Mouse (Mus musculus) frontal cortex, postnatal 25 days (tissue): ENCODE measurements around the gene Gramd1a.
A peak's percentile ranks its signal among the peaks of the same experiment; 100 is the strongest.

Experiments
- DNase-seq, 2 experiments: peaks; one replicate each; pipeline ENCODE4 v3.0.0; 2022; ENCODE audit warnings: low spot score in 2 of 2

The Gramd1a gene

DNA sequence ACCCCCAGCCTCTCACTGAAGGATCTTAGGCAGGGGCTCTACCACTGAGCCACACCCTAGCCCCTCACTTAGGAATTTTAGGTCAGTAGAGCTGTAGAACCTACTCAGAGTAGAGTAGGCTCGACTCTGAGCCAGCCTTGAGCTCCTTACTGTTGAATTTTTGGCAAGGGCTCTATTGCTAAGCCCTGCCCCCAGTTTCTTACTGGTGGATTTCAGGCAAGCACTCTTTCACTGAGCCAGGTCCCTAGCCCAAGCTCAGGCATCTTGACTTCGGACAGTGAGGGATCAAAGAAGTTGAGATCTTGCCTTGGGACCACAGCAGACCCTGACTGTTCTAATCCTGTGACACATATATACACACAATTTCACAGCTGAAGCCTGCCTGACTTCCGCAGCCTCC, 32.0 kb downstream of the Gramd1a start:
- no peak for DNase-seq

DNA sequence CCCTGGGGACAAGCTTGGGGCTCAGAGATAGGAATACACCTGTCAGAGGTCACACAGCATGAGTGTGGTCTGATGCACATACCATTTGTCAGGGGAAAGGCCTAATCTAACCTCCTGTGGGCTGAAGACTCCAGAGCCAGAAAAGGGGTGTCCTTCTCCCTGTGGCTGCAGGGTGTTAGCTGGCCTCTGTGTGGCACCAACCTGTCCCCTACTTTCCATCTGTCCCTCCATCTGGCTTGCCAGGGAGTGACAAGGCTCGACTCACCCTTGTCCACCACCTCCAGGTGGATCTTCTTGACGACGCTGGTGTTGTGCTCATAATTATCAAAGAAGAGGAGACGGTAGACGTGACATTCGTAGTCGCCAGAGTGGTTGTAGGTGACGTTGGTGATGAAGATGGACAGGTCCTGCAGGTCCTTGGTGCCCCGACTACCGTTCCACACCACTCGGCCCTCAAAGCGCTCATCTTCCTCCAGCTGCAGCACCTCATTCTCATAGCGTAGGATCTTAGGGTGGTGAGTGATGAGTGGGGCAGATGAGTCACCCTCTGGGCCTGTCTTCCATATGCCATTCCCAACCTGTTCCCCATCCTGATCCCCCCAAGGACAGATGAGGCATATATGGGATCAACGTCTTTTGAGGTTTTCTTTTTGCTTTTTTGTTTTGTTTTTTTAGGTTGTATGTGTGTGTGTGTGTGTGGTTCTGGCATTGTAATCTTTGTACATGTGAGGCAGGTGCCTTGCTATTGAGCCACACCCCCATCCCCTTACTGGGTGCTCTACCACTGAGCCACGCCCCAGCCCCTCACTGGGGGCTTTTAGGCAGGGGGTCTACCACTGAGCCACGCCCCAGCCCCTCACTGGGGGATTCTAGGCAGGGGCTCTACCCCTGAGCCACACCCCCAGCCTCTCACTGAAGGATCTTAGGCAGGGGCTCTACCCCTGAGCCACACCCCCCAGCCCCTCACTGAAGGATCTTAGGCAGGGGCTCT, 32.8 kb downstream of the Gramd1a start:
- DNase-seq = no peak

DNA sequence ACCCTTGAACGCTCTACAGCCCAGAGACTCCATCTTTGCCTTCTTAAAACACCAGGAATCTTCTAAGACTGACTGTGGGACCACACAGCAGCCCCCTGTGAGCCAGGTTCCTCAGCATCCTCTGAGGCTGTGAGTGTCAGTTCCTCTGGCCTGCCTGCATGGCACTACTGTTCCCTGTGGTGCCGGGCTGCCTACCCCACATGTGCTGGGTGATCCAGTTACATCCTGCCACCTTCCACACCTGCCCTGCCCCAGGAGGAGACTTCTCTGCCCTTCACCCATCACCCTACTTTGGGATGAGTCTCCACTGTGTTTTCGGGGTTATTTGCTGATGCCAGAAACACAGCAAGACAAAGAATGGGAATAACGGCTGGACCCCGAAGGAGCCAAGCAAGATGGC, 36.1 kb downstream of the Gramd1a start:
- DNase-seq = no peak

DNA sequence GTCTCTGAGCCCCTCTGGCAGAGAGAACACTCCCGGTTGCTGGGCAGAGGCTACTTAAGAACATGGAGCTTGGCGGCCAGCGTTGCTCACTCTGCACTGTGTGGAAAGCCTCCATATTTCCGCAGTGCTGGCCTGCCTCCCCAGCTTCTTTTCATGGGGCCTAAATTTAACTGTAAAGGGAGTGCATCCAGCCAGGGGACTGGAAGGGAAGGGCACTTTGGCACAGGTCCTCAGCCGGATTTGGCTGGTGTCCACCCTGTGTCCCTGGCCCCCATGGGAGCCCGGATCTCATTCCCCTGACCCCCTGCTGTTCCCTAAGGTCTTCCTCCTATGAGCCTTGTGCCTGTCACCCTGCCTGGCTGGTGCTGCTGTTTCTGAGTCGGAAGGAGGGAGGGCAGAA, 37.2 kb downstream of the Gramd1a start:
- DNase-seq = no peak

DNA sequence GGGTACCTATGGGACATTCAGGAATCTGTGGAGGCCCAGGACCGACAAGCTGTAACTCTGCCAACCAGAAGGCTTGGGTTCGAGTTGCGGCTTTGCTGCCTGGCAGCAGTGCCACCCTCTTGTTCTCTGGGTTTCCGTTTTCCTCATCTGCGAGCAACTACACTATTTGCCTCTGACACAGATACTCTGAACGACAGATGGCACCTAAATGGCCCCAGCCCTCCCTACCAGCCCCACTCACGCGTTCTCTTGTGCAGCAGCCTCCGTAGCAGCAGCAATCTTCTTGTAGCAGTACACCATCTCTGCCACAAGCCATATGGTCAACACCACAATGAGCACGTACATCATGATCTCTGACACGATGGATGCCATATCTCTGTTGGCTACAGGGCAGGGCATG, 38.2 kb downstream of the Gramd1a start:
- no peak for DNase-seq

DNA sequence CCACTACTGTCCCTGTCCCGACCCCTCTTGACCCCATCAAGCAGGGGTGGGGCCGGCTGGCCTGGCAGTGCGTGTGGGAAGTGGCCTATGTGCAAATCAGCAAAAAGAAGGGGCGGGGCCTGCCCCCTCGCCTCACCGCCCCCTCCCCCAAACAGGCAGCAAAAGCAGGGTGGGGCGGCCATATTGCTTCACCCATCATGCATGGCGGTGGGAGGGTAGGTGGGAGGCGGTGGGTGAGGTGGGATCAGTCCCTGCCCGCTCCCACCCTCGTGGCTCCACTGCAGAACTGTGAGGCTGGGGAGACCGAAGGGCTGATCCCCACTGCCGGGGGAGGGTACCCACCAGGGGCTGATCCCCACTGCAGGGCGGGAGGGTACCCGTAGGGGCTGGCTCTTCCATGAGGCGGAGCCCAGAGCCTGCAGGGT, 39.0 kb downstream of the Gramd1a start:
- no peak for DNase-seq

DNA sequence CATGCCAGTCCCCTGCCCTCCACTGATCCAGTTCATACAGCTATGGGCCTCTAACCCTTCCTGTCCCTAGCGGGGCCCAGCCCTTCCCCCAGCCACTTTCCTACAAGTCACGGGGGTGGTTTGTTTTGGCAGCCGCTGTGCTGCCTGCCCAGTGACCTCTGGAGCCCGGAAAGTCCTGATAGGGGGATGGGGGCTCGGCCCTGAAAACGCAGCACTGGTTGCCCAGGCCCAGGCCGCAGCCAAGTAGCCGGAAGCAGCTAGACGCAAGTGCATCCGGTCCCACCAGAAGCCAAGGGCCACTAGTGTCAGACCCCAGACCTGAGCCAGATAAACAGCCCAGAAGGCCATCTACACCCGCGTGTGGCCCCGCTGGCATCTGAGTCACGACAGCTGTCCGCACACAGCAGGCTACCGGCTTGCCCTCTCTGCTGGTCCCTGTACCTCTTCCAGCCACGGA, 40.1 kb downstream of the Gramd1a start:
- DNase-seq = no peak

DNA sequence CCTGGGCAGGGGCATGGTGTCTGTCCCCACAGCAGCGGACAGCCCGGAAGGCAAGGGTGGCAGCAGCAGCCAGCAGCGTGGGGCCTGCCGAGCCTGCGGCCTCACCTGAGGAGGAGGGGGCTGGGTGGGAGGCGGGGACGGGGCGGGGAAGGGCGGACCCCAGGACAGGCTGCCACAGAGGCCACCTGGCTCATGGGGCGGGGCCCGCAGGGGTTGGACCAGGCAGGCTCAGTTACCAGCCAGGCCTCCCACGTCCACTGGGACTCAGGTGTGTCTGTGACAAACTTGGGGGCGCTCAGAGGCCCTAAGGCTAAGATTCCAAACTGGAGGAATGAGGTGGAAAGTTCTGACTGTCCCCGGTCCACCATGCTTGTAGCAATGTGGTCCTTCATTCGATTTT, 40.5 kb downstream of the Gramd1a start, which contains the start of gene Hpn:
Hpn (minus strand) TSS at position 109 of the 400 bp plus-strand sequence.
- no peak for DNase-seq

DNA sequence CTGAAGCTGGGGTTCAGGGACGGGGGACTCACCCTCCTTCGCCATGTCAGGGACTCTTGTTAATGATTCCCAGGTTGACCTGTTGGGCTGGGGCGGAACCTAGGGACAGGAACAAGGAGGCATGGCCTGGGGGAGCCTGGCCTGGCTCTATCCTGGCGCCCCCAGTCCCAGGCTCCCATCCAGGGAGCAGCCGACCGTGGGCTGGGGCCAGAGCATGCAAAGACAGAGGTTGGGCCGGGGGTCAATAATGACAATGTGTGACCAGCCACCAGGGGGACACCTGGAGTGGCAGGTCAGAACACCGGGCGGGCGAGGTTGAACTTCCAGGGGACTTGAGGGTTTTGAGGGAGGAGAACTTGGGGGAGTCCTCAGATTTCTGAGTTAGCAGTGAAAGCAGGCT, 41.0 kb downstream of the Gramd1a start:
- DNase-seq = no peak

DNA sequence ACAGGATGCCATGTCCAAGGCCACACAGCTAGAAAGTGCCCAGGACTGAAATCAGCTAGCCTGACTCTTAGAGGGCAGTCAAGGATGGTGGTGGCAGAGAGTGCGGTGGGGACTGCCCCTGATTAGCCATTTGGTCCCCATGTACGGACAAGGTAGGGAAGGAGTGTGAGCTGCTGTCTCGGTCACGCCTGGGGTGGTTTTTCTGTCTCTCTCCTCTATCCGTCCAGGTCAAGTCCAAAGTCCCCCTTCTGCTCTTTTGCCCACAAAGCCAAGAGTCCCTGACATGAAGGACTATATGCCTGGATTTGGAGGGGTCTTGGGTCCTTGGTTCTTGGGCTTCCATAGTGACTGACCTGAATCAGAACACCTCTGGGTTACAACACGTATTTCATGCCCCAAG, 41.9 kb downstream of the Gramd1a start:
- no peak for DNase-seq

DNA sequence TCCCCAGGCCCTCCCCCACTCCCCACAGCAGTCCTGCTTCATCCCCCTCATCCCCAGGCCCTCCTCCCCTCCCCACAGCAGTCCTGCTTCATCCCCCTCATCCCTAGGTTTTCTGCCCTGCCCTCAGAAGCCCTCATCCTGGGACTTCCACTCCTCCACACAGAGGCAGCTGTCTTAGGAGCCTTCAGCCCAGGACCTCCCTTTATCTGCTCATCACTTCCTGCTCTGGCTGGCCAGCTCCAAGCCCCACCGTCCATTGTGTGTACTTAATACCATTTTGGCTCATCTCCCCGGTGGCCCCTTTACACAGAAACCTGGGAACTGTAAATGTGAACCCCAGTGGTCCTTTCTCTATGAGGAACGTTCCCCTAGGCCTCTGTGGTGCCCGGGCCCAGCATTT, 43.7 kb downstream of the Gramd1a start:
- no peak for DNase-seq

DNA sequence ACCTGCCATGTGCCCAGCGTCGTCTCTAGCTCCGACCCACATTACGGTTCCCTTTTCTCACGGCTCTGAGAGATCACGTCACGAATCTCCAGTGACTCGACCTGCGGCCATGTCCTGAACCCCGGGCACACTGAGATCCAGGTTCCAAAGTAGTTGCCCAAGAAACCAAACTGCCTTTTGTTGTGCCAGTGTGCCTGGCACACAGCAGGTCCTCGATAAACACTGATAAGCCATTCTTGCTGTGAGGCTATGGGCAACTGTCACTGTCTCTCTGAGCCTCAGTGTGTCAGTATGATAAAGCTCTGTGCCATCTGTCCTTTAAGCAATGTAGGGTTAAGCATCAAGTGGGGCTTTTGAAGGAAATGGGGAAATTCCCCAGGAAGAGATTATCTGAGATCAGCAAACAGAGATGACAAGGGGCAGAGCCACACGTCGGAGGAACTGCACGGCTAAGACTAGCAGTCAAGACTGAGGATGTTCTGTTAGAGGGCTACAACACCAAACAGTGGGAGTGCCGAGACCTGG, 44.8 kb downstream of the Gramd1a start:
- no peak for DNase-seq

DNA sequence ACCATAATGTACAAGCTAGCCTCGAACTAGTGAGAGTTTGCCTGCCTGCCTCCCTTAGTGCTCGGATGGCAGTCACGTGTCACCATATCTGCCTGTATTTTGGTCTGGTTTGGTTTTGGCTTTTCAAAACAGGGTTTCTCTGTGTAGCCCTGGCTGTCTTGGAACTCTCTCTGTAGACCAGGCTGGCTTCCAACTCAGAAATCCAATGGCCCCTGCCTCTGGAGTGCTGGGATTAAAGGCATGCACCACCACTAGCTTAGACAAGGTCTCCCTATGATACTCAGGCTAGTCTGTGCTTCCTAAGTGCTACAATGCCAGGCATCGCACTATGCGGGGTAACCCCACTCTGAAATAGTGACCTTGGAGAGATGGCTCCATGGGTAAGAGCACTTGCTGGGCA, 45.9 kb downstream of the Gramd1a start:
- no peak for DNase-seq

DNA sequence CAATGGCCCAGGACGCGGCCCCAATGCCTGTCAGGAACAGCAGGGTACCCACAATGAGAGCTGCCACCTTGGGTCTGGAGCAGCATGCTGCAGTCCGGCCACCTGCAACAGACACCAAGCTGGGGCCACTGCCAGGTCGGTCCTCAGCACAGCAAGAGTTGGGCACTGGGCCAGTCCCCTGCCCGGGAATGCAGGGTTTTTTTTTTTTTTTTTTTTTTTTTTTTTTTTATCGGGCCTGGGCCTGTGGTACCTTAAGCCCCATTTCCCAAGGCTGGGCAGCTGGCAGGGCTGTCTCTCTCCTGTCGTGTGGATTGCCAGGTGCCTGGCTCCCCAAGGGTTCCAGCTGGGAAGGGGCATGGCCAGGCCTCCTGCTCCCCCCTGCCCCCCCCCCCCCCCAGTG, 46.6 kb downstream of the Gramd1a start:
- DNase-seq = no peak

DNA sequence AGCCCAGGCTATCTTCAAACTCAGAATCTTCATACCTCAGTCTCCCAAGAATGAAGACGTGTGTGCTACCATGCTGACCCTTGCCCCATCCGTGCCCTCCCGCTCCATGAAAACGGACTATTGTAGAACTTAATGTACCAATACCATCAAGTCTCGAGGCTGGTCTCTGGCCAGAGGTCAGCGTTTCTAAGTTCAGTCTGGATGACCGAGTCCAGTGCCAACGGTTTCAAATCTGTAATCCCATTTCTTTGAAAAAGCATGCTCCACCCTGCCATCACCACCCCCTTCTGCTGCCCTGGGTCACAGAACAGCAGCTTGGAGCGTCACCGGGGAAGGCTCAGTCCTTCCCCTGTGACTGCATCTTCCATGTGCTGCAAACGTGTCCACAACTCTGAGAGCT, 47.9 kb downstream of the Gramd1a start:
- no peak for DNase-seq

DNA sequence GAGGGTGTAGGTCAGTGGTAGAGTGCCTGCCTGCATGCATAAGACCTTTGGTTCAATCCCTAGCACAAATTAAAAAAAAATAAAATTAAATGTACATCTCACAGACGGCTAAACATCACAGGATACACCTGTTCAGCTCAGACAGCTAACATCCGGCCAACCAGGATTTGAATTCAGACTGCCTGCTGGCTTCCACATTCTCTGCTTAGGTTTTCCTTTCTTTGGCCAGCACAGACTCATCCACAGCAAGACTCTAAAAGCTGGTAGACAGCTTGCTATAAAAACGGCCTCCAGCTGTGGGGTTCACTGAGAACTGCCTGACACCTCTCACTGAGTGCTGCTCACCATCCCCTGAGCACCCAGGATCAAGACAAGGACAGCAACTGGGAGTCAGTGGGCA, 49.5 kb downstream of the Gramd1a start:
- DNase-seq = no peak

DNA sequence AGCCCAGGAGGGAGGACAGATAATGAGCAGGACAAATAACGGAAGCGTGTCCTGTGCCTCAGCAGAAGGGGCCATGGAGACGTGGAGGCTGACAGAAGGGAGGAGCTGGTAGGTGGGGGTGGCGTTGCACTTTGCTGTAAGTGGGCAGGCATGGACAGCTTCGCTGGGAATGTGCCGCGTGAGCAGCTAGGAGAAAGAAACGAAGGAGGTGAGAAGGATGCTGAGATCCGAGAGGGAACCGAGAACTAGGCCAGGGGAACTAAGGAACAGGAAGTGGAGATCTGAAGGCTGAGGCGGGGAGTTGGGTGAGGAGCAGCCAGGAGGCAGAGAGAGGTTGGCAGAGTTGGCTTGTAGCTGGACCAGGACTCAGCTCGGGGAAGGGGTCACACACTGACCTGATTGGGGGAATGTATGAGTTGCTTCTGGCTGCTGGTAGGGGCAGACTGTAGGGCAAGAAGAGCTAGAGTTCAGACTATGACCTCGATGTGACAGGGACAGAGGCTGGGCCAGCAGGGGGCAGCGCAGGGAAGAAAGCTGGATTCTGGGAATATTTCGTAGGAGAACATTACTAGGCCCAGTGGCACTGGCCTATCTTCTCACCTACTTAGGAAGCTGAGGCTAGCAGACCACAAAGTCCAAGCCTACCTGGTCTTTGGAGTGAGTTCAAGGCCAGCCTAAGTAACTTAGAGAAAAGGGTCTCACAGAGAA, 50.5 kb downstream of the Gramd1a start:
- no peak for DNase-seq

DNA sequence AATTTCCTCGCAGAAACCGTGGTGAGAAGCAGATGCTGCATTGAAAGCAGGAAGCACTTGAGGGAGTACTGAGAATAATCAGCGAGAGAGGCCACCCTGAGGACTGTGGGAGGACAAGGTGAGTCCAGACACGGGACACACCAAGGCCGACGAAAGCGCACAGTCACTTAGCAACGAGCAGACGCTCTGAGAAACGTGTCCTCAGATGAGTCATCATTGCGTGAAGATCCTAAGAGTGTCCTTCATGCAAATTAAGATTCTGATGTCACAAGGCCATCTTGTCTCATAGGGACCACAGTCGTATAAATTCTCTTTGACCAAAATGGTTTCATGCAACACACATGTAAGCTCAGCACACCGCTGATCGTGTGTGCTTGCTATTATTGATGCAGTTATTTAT, 54.9 kb downstream of the Gramd1a start:
- DNase-seq = no peak

DNA sequence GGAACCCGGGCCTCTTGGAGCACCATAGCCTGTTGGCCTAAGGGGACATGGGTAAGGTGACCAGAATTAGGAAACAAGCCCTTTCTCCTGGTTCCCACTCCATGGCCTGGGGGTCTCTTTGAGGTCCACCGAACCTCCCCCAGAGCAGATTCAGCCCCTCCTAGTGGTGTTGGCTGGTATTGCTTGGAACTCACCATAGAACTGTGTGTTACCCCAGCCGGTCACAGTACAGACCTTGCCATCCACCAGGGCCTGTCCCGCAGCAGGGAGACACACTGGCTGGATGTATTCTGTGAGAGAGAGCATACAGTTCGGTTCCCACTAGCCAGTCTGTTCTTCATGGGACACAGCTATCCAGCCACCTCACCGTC, 56.1 kb downstream of the Gramd1a start:
- DNase-seq = no peak

DNA sequence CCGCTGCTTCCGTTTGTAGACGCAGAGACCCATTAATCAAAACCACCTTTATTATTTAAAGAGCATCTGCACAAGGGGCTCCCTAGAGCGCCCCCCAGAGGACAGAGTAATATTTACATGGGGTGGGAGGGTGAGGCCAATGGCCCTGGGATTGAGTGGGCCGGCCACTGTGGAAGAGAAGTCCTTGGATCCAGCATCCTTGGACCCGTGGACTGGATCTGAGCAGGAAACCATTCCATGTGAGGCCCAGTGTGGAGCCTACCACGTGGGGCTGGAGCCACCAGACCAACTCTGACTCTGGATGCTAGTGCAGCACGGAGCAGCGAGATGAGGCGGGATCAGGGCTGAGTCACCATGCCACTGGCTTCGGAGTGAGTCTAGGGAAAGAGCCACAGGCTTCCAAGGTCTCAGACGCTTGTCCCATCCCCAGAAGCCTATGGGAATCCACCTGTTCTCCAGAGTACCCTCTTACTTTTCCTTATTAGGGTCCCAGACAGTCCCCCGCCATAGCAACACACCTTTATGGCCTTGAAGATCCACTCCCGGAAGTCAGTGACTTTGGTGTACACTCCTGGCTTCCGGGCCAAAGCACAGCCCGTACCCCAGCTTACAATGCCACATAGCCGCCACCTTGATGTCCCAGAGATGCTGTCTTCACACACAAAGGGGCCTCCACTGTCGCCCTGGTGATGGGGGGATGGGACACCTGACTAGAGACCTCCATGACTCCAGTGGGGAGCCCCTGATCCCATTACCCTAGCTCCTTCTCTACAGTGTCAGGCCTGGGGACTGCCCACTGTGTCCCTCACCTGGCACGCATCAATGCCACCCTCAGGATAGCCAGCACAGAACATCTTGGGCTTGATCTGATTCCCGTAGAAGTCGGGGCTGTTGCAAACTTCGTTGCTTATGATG, 56.7 kb downstream of the Gramd1a start:
- no peak for DNase-seq

DNA sequence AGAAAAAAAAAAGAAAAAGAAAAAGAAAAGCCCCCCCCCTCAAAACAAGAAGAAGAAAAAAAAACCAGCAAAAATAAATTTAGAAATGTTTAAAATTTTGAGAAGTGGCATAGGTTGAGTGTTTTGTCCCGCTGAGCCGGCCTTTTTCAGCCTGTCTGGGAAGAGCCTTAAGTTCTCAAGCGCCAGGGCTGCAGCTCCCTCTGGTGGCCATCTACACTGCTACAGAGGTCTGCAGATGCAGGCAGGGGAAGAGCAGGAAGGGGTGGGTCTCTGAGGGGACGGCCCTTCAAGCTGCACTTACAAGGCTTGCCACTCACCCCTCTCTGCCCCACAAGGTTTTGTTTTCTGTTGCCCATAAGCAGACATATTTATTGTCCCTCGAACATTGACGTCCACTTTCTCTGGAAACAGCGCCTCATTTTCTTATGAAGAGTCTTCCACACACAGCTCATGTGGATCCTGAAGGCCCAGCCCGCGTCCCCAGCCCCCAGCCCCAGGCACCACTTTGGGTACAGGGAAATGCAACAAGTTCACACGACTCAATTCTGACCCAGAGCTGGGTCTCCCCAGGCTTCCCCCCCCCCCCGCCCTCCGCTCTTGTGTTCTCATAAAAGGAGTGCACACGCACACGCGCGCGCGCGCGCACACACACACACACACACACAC, 58.0 kb downstream of the Gramd1a start:
- peak; percentile 87 to 93 for DNase-seq
